Mouse (Mus musculus) thymus, adult 2 months (tissue): Measurements from ENCODE around the gene Mrps2.

Experiments
- CTCF ChIP-seq: fragments of 200-500 bp; IDR thresholded peaks from 2 replicates; pipeline ENCODE4 v1.5.1; 2012; ENCODE audit warnings: mild to moderate bottlenecking, control low read depth, low read length, moderate library complexity, borderline replicate concordance; ENCODE audit not compliant: control insufficient read depth, poor library complexity, insufficient read depth; ENCODE audit errors: extremely low read depth
- POLR2A ChIP-seq: fragments of 200-500 bp; IDR thresholded peaks from 2 replicates; pipeline ENCODE4 v1.6.1; 2012; ENCODE audit warnings: mild to moderate bottlenecking, low read length, control low read depth, moderate library complexity; ENCODE audit not compliant: control insufficient read depth, poor library complexity, insufficient read depth; ENCODE audit errors: extremely low read depth

- TF ChIP-seq CTCF (no peak), POLR2A (no peak)
Measured at GRCm38 (mm10) chr2:28423167-28423566, 44.7 kb upstream of the Mrps2 start.
